Mouse (Mus musculus): ENCODE data around the gene Stmn3.

GRCm38 (mm10) chr2:181276766-181277165 lies 37.5 kb downstream of the Stmn3 start:
- TF ChIP-seq CTCF (IDR thresholded peaks at IDR 0.05; ENCODE audit: low read depth): no peak
- TF ChIP-seq EP300 (optimal IDR thresholded peaks at IDR 0.05): no peak
